Mouse (Mus musculus) liver, adult 2 months (tissue): ENCODE results near the gene Kcnmb4. TPM values are rescaled to one million over a fixed set of nuclear protein-coding genes. Genes with fewer than 3 reads are reported as not detected.
A peak's percentile ranks its signal among the peaks of the same experiment; 100 is the strongest.

Source experiments
- DNase-seq: peaks from one replicate; pipeline ENCODE4 v3.0.0-alpha.2; 2011; ENCODE audit warnings: low read depth, low spot score; ENCODE audit errors: extremely low read depth
- H3K27ac ChIP-seq: fragments of 200-500 bp; replicated peaks from 2 replicates; pipeline ENCODE4 v1.5.1; 2012; ENCODE audit warnings: low read depth, mild to moderate bottlenecking, control low read depth, inconsistent platforms, low read length; ENCODE audit not compliant: insufficient read depth
- H3K27me3 ChIP-seq: fragments of 200-500 bp; 2 replicates; pipeline ENCODE4 v1.6.1; 2012; ENCODE audit warnings: mild to moderate bottlenecking, moderate library complexity, low read length, inconsistent platforms; ENCODE audit not compliant: control insufficient read depth, insufficient read depth
- H3K36me3 ChIP-seq: fragments of 200-500 bp; 2 replicates; pipeline ENCODE4 v1.6.1; 2012; ENCODE audit warnings: low read length, inconsistent platforms; ENCODE audit not compliant: control insufficient read depth, insufficient read depth
- H3K4me1 ChIP-seq: fragments of 200-500 bp; 2 replicates; pipeline ENCODE4 v1.6.1; 2011; ENCODE audit warnings: low read length; ENCODE audit not compliant: control insufficient read depth, insufficient read depth
- H3K4me3 ChIP-seq: fragments of 200-500 bp; 2 replicates; pipeline ENCODE4 v1.5.1; 2011; ENCODE audit warnings: low read depth, mild to moderate bottlenecking, control low read depth, low read length, moderate library complexity; ENCODE audit not compliant: insufficient read depth
- H3K79me2 ChIP-seq: fragments of 200-500 bp; 2 replicates; pipeline ENCODE4 v1.6.1; 2012; ENCODE audit warnings: inconsistent platforms, mild to moderate bottlenecking, low read length, moderate library complexity; ENCODE audit not compliant: control insufficient read depth, insufficient read depth
- H3K9ac ChIP-seq: fragments of 200-500 bp; 2 replicates; pipeline ENCODE4 v1.6.1; 2012; ENCODE audit warnings: low read depth, mild to moderate bottlenecking, control low read depth, inconsistent platforms, low read length
- CTCF ChIP-seq: fragments of 200-500 bp; IDR thresholded peaks from 2 replicates; pipeline ENCODE4 v1.5.1; 2011; ENCODE audit warnings: low read depth, low read length, control low read depth
- POLR2A ChIP-seq: fragments of 200-500 bp; IDR thresholded peaks from 2 replicates; pipeline ENCODE4 v1.6.1; 2011; ENCODE audit warnings: low read length, control low read depth; ENCODE audit not compliant: insufficient read depth; ENCODE audit errors: extremely low read depth
- WGBS: fragments of 180-500 bp; shearing (Covaris S2); methylation state at CpG from one replicate; pipeline ENCODE4 v1.1.7; 2018; 5-methylcytosine and 5-hydroxymethylcytosine counted together
- polyA plus RNA-seq: library from polyadenylated mRNA; depleted of rRNA; stranded (reverse); fragments of >200 nt; gene quantifications from 2 replicates; pipeline ENCODE4 v1.2.3, GENCODE M21; 2012
- total RNA-seq: library from RNA; depleted of rRNA; stranded (reverse); fragments of >200 nt; gene quantifications from 2 replicates; pipeline ENCODE4 v1.2.3, GENCODE M21; 2014

The Kcnmb4 gene
- total and polyA plus RNA-seq, 2 experiments = 0.06 to 0.18 TPM

- WGBS = 86% methylated on average over 6 of the region's 6 CpGs
- Histone ChIP-seq H3K27ac (no peak overlapping the region), H3K36me3 (no peaks in the 10 kb centered on the region), H3K79me2 (no peaks in the 10 kb centered on the region), H3K4me1 (no peaks in the 10 kb centered on the region), H3K27me3 (no peaks in the 10 kb centered on the region), H3K9ac (no peak overlapping the region), H3K4me3 (no peak overlapping the region)
- DNase-seq = no peak
- TF ChIP-seq CTCF (no peak), POLR2A (no peak)
Measured at GRCm38 (mm10) chr10:116424921-116425320, 48.8 kb downstream of the Kcnmb4 start.

GRCm38 (mm10) chr10:116422551-116422950 is 51.1 kb downstream of the Kcnmb4 start:
- no peaks in the 10 kb centered on the region for H3K79me2 ChIP-seq
- no peak overlapping the region for H3K4me3 ChIP-seq
- H3K4me1 ChIP-seq = no peaks in the 10 kb centered on the region
- no peaks in the 10 kb centered on the region for H3K36me3 ChIP-seq
- H3K27ac ChIP-seq = no peak overlapping the region
- 83% methylated on average over 2 of the region's 2 CpGs for WGBS
- H3K27me3 ChIP-seq = no peaks in the 10 kb centered on the region
- no peak for TF ChIP-seq CTCF
- TF ChIP-seq POLR2A = no peak
- no peak overlapping the region for H3K9ac ChIP-seq
- peak; percentile 2 for DNase-seq

DNA sequence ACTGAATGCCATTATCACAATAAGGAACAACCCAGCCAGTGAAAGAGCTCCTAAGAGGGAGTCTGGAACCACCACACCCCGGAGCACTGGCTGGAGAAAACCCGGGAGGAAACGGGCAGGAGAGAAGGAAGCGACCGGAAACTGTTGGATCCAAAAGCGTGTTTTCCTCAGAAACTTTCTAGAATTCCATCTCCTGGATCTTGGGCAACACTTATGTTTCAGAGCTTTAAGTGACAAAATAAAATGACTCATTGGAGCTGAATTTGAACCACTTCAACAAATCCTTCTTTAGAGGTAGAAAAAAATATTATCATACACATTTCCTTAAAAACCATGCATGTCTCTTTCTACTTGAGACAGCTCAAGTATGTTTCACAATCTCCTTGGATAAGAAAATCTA is 52.7 kb downstream of the Kcnmb4 start:
- Histone ChIP-seq H3K4me3 (no peak overlapping the region), H3K9ac (no peak overlapping the region), H3K36me3 (no peaks in the 10 kb centered on the region), H3K4me1 (no peaks in the 10 kb centered on the region), H3K79me2 (no peaks in the 10 kb centered on the region), H3K27ac (no peak overlapping the region), H3K27me3 (no peaks in the 10 kb centered on the region)
- TF ChIP-seq CTCF (no peak), POLR2A (no peak)
- no peak for DNase-seq
- WGBS = 90% methylated on average over 6 of the region's 6 CpGs

- H3K4me3 ChIP-seq = no peak overlapping the region
- H3K9ac ChIP-seq = no peak overlapping the region
- no peak overlapping the region for H3K27ac ChIP-seq
- DNase-seq = no peak
- no peaks in the 10 kb centered on the region; the same call in 1 of the 2 replicates for H3K27me3 ChIP-seq
- H3K79me2 ChIP-seq = no peaks in the 10 kb centered on the region
- H3K36me3 ChIP-seq = no peaks in the 10 kb centered on the region
- no peaks in the 10 kb centered on the region for H3K4me1 ChIP-seq
- TF ChIP-seq POLR2A (no peak), CTCF (no peak)
- WGBS = 58% methylated on average over 24 of the region's 24 CpGs
Measured at GRCm38 (mm10) chr10:116418121-116418726, 55.5 kb downstream of the Kcnmb4 start.

DNA sequence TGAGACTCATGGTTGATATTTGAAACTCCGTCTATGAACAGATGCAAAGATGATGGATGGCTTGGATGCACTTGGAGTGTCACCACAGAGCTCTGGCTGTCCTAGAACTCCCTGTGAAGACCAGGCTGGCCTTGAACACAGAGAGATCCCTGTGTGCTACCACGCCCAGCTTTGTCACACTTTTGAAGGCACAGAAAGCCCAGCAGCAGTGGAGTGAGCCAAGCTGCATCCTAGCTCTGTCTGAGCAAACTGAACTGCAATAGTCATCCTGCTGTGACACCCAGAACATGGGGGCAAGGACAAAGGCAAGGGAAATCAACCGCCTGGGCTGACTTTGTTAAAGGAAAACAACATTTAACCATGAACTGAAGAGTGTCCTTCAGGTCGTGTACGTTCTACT is 57.0 kb downstream of the Kcnmb4 start:
- Histone ChIP-seq H3K4me1 (no peaks in the 10 kb centered on the region), H3K27me3 (no peaks in the 10 kb centered on the region; the same call in 1 of the 2 replicates), H3K4me3 (no peak overlapping the region), H3K27ac (no peak overlapping the region), H3K36me3 (no peaks in the 10 kb centered on the region), H3K79me2 (no peaks in the 10 kb centered on the region), H3K9ac (no peak overlapping the region)
- WGBS = 45% methylated on average over 5 of the region's 5 CpGs
- no peak for DNase-seq
- no peak for TF ChIP-seq CTCF
- no peak for TF ChIP-seq POLR2A

GRCm38 (mm10) chr10:116416142-116416541 is 57.5 kb downstream of the Kcnmb4 start:
- DNase-seq = no peak
- H3K27ac ChIP-seq = no peak overlapping the region
- TF ChIP-seq CTCF (no peak), POLR2A (no peak)
- no peaks in the 10 kb centered on the region for H3K36me3 ChIP-seq
- WGBS = 81% methylated on average over 6 of the region's 6 CpGs
- no peaks in the 10 kb centered on the region; the same call in 1 of the 2 replicates for H3K27me3 ChIP-seq
- H3K4me1 ChIP-seq = no peaks in the 10 kb centered on the region
- H3K4me3 ChIP-seq = no peak overlapping the region
- no peak overlapping the region for H3K9ac ChIP-seq
- H3K79me2 ChIP-seq = no peaks in the 10 kb centered on the region
